Mouse (Mus musculus) embryo, embryonic 9.5 days (tissue): ENCODE measurements around the gene Cnnm2.

Experiments used
- DNase-seq: peaks from one replicate; pipeline ENCODE4 v3.0.0-alpha.2; 2017; ENCODE audit errors: extremely low spot score

Cnnm2 gene

DNA sequence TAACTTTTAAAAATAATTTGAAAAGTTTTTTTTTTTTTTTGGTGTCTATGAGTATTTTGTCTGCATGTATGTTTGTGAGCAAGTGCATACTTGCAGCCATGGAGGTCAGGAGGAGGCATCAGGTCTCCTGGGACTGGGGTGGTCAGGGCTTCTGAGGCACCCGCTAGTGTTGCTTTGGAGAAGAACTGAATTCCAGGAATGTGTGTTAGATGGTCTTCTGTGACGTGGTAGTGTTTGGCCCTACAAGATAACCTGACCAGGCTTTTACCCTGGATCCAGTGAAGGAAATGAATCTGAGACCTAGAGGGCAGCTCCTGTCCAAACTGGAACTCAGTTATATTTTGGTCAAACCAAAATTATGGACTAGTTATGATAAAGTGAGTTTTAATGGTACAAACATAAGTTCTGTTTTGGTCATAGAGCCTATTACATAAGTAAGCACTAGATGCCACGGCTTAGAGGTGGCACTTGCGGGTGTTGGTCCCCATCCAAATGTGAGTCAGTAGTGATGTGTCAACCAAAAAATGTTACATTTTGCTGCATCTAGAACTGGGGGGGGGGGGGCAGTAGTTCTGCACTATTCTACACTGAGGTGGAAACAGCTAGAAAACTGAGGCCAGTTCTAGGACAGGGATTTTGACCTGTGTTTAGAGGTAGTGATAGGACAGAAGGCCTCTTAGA lies 38.6 kb downstream of the Cnnm2 start:
- DNase-seq: no peak

DNA sequence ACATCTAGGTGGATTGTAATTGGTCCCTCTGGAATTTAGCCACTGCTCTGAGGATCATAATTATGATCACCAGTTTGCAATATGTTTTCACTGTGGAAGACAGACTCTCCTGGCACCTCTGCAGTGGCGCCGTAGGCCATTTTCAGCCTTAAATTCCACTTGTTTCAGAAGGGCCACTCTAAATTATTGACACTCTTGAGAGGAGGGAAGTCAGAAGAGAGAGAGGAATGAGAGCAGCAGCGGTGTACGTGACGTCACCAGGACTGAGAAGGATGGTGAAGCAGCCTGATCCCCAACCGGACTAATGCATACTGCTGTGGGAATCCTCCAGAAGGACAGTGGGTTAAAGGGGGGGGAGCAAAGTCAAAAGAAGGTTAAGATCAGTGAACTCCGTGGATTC lies 40.1 kb downstream of the Cnnm2 start:
- no peak for DNase-seq

DNA sequence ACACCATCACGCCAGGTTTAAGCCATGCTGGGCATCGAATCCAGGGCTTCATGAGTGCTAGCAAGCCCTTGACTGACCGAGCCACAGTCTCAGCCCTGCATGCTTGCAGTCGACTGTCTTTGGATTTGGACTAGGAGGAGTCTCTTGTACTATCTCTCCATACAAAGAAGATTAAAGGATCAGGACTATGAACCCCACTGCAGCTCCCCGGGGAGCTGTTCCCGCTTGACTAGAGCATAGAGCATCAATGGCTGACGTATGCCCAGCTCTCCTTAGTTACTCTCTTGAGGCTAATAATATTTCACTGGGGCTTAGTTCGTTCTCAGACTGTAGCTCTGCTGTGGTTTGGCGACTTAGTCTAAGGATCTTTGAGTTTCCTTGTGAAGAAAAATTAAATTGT lies 40.9 kb downstream of the Cnnm2 start:
- DNase-seq: no peak

DNA sequence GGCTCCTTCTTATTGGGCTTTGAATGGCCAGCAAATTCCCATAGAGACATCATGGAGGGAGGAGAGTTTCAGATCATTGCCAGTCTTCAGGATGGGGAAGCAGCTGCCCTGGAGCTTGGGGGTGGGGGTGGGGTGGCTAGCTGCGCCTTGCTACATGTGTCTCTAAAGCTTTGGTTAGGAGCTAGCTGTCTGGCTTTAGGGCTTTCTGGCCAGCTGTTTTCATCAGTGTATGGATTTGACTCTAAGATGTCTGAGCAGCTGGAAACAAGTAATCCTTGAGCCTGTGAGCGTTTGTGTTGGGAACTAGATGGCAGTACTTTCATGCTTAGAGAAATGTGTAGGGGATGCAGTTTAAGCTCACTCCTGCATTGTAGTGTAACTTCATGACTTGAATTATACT lies 42.3 kb downstream of the Cnnm2 start:
- DNase-seq: no peak

DNA sequence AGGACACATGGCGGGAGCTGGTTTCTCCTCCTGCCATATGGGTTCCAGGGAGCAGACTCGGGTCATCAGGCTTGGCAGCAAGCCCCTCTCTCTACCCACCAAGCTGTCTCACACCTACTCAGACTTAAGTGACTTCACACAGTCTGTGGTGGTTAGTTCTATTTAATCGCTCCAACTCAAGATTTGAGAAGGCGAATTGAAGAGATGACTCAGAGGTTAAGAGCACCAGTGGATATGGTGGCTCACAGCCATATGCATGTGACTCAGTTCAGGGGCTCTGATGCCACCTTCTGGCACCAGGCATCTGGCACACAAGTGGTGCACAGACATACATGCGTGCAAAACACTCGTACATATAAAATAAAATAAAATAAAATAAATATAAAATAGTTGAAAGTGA lies 43.4 kb downstream of the Cnnm2 start:
- no peak for DNase-seq

DNA sequence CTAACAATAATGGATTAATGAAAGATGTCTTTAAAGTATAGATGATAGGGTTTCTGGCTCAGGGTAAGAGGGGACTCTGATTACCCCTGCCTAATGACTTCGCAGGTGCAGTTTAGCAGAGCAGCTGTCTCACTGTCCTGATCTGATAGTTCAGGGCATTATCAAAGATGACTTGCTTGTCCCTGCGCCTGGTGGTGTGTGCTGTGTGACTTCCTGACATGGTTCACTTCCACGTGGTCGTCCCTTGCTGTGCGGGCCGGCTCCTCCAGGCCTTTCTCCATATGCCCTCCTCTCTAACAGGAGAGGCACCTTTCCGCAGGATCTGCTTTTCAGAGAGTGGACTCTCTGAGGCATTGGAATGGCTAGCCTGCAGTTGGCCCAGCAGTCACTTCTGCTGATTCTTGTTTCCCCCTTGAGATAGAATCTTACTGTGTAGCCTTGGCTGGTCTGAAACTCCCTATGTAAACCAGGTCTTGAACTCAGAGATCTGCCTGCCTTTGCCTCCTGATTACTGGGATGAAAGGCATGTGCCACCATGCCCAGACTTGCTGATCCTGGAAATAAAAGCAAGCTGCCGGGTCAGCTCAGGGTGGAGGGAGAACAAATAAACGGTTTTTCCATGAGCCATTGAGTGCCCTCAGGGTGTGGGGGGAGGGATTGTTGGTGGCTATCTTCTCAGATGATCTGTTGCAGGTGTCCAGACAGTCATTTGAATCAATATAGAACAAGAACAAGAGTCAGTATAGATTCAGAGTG lies 44.7 kb downstream of the Cnnm2 start:
- no peak for DNase-seq

DNA sequence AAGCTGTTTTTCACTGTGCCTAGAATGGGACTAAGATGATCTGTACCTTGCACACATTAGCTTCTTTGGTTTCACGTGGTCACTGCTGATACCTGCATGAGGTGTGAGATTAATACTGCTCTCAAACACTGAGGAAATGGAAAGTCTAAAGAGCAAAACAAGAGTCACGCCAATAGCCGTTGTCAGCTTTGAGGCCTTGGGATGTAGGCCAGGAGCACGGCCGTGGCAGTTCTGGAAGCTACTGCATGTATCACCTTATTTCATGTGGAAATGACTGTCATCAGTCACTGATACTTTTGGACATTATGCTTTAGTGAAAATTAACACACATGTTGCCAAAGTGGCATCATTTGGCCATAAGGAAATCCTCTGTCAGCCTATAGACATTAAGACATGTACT lies 46.9 kb downstream of the Cnnm2 start:
- no peak for DNase-seq

DNA sequence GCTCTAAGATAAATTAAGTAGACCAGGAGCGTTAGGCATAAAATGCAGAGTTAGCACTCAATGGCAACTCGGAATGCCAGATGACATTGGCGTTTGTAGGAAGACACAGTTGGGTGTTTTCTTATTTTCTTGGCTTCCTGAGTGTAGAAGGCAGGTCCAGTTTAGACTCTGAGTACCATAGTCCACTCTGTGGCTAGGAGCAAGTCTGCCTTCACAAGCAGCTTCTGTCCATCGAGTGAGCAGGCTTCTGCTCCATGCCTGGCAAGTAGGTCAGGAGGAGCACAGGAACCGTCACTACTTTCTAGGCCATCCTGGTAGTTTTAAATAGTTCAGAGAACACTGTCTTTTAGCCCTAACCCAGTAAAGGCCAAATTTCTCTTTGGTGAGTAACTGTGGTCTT lies 47.6 kb downstream of the Cnnm2 start:
- no peak for DNase-seq

DNA sequence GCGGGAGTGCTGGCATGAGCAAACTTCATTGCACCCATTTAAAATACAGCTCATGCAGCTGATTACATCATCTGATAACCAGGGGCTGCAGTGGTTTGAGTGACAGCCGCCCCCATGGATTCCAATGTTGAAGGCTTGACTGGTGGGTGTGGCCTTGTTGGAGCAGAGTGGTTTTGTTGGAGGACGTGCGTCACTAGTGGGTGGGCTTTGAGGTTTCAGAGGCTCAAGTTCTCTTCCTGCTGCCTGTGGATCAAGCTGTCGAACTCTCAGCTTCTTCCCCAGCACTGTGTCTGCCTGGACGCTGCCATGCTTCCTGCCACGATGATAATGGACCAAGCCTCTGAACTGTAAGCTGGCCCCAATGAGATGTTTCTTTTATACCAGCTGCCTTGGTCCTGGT lies 57.9 kb downstream of the Cnnm2 start:
- DNase-seq: no peak

DNA sequence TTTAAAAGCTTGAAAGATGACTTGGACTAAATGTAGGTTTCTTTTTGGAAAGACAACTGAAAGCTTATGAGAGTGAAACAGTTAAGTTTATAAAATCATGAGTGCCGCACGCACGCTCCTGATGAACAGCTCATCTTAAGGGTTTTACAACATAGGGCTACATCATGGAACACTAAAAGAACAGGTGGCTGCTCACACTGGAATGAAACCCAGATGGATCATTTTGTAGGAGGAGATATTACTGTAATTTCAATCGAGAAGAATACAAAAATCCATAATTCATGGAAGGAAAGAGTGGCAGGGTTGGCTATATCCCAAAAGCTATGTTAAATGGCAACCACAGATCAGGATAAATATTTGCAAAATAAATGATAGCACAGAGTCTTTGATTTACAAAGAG lies 61.1 kb downstream of the Cnnm2 start:
- no peak for DNase-seq

DNA sequence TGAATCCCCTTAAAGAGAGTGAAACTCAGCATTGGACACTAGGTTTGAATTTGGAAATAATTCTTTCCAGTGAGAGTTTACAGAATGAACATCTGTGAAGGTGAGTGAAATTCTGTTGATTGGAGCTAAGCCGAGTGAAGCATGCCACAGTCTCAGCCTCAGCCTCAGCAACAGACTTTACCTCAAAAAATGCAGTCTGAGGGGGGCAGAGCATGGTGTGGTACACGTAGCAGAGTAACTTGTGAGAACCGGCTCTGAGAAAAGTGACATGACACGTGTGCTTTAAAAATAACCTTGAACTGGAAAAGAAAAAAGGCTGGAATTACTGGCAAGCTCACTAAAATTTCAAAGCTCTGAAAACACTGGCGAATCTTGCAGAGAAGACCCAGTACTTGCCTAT lies 62.4 kb downstream of the Cnnm2 start:
- DNase-seq: no peak

DNA sequence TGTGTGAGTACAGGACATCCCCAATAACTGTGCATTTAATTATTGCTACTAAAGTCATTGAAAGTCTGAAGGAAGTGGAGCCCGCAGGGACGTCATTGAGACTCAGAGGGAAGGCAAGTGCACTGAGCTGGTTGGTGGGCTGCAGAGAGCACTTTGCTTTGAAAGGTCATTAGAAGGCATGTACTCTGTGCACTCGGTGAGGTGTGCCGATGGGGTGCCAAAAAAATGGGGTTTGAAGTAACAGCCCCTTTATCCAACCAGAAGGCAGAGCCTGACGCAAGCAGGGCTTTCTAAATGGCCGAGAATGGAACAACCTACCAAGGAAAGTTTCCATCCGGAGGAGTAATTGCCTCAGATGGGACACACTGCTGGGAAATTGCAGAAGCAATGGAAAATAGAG lies 63.5 kb downstream of the Cnnm2 start:
- DNase-seq: no peak

DNA sequence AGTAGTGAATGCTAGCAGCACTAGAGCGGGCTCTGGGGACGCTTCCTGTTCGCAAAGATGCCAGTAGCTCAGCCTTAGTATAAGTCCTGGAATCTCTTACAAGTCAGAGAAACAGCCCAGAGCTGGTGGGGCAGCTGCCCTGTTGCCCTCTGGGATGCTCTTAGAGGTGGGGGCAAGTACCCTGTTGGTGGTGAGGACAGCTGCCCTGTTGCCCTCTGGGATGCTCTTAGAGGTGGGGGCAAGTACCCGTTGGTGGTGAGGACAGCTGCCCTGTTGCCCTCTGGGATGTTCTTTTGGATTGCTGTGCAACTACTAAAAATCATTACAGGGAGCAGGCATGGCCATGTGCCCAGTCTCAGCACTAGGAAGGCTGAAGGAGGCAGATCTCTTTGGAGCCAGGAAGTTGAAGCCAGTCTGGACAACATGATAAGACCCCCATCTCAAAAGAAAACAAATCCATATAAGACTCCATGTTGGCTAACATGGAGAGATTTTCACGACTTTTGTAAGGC lies 66.3 kb downstream of the Cnnm2 start:
- no peak for DNase-seq

DNA sequence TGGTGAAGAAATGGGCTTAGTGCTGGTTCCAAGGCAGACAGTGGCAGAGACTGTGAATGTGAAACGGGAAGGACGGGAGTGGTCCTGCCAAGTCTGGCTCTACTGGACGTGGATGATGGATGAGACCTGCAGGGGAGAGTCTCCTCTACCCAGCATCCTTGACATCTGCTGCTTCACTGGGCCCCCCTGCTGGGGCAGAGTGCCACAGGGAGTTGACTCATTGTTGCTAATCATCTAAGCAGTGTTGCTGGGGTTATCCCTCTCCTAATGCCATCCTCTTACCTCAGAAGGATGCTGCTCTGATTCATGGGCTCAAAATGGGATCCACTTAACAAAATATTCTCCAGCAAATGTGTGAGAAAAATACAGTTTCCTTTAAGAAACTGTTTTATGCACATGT lies 67.6 kb downstream of the Cnnm2 start:
- DNase-seq: no peak

DNA sequence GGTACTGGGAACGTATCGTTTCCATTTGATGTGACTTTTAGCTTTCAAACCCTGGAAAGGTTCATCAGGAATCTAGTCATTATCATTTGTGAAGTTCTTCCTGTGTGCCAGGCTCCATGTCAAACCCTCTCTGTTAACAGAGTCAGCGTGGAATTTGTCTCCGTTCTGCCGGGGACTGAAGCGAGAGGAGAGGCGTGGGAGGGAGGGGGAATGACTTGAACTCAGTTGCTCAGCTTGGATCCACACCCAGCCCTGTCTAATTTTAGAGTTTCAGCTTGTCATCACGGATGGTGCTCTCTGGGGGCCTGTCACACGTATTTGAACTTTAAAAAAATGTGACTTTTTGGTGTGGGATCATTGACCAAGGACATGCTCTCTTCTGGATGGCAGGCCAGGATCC lies 70.0 kb downstream of the Cnnm2 start:
- DNase-seq: no peak

DNA sequence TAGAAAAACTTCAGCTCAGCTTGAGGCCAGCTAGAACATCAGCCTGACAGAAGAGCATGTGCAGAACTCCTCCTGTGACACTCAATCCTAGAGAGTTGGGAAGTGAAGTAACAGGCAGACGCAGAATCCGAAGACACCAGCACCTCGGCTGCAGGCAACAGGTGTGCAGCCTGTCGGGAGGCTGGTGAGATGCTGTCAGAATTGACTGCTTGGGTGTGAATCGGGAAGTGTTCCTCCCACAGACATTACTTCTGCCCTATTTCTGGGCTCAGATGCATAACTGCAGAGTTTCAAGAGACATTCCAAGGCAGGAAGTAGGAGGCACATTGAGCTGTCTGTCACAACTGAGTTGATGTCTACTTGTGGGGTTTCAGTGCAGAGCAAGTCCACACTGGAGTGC lies 72.9 kb downstream of the Cnnm2 start:
- DNase-seq: no peak

DNA sequence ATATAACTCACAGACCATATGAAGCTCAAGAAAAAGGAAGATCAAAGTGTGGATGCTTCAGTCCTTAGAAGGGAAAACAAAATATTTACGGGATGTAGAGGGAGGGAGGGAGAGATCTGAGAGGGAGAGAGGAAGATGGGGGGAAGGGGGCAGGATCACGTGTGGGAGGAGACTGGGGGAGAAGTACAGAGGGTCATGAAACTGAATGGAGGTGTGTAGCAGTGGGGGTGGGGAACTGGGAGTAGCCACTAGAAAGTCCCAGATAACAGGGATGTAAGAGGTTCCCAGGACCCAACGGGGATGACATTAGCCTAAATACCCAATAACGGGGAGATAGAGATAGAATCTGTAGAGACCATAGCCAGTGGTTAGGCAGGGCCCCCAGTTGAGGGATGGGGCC lies 73.9 kb downstream of the Cnnm2 start:
- no peak for DNase-seq

DNA sequence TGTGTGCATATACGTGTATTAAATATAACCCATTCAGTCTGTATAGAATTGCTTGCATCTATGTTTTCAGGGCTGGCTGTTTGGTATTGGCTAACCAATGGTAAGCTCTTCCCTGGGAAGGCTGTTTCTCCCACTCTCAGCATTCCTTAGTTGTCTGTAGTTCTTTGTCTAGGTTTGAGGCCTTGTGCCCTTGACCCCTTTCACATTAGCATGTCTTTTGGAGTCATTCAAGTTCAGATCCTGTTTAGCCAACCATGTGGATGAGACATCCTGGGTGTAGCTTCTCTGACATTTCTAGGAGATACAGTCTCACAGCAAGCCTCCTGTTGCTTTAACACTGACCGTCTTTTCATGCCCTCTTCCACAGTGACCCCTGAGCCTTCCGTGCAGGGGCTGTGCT lies 74.7 kb downstream of the Cnnm2 start:
- no peak for DNase-seq

DNA sequence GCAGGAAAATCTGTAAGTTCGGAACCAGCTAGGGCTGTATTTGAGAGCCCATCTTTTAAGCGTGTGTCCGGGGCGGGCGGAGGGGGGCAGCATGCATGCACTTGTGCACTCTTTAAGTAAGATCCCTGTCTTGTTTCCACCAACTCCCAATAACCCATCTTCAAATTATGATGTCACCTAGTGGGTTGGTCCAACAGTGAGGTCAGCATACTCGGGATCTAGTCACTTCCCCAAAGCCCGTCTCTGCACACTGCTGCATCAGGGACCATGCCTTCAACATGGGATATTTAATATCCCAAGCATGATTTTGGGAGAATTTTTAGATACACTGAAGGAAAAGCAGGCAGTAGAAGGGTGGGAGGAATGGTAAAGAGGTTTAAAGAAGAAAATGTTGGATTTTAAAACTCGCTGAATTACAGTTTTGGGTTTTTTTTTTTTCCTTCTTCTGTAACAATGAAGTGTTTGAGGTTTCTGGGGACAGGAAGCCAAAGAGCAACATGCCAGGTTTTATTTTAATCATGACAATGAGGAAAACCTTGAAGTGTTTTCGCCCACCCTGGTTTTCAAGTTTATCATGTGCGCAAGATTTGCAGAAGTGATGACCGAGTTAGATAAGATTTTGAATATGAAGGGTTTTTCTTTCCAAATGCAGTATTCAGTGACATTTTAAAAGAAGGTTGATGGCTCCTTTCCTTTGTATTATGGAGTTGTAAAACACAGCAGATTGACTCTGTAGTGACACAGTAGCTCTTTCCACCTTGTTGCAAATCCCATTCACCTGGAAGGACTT lies 76.1 kb downstream of the Cnnm2 start:
- DNase-seq: no peak

DNA sequence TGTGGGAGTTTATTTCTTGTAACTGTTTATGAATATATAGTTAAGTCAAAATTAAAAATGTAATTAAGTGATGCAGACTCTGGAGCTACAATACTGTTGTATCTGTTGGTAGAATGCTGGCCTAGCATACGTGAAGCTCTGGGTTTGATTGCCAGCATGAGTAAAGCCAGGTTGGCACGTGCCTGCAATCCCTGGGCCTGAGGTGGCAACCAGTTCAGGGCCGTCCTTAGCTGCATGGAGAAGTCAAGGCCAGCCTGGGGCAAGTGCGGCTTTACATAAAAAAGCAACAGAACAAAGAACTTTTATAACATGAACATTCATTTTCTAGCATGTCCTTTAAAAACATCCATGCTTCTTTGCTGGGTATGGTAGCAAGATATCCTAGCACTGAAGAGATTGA lies 79.6 kb downstream of the Cnnm2 start:
- no peak for DNase-seq

DNA sequence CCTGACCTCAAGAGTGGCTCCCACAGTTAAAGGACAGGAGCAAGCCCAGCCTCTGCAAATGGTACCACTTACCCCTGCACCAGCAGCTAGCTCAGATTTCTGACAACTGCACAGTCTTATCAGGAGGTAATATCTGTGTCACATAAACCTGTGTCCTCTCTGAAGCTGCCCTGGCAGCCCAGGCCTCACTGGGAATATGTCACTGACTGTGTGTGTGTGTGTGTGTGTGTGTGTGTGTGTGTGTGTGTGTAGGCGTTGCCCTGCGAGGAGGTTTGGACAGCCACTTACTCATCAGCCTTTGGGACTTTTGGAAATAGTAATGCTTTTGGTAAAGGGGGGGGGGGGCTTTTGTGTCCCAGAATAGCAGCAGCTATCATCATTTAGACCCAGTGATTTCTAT lies 81.6 kb downstream of the Cnnm2 start:
- no peak for DNase-seq

DNA sequence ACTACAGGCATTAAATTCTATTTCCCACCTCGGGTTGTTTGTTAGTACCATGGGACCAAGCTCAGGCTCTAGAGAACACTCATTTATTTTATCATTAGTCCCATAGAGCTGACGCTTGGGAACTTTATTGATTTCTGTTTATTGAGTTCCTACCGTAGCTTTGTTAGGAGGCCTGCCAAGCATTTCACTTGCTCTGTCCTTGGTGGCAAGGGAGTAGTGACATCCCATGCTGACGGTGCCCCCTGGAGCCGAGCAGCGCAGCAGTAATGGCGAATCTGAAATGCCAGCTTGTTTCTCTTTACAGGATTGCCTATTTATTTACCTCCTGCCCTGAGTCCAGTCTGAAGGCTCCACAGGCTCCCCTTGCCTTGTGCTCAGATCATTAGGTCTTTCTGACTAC lies 84.7 kb downstream of the Cnnm2 start:
- no peak for DNase-seq

DNA sequence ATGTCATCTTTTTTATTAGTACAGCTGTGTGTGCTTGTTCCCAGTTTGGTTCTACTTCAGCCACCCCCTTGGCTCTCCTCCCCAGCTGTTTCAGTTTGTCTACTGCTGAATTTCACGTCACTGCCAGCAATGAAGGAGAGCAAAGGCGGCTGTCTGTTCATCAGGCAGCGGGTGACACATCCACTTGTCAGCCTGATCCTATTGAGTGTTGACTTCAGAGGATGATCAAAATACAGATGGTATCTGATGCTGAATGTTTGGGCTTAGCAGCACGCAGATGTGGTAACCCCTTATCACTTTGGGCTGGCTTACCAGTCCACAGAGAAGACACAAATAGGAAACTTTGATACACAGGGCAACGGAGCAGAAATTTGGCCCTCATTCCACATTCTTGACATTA lies 85.1 kb downstream of the Cnnm2 start:
- DNase-seq: no peak
